Mouse (Mus musculus) heart, postnatal 25 days (tissue): ENCODE data around the gene Slc7a5. TPM values are rescaled to one million over a fixed set of nuclear protein-coding genes. Genes with fewer than 3 reads are reported as not detected.

Experiments
- total RNA-seq, 2 experiments: library from RNA; stranded (reverse); gene quantifications; 2 replicates each; pipeline ENCODE4 v1.2.3; 2021

Slc7a5 gene
- total RNA-seq, 2 experiments from 2014 or later, result 3.2 to 4.9 TPM

Other genes starting within 250 kb of the Slc7a5 start
- not detected for gene Jph3, start 178.1 kb downstream of the Slc7a5 start, total RNA-seq
- 10 to 100 TPM; 13.4 to 14.1 TPM for gene Klhdc4, start 78.1 kb downstream of the Slc7a5 start, total RNA-seq
- gene Car5a, start 37.2 kb upstream of the Slc7a5 start, total RNA-seq, result not detected
- 10 to 100 TPM; 15.0 to 26.5 TPM for gene Banp, start 42.1 kb upstream of the Slc7a5 start, total RNA-seq